Mouse (Mus musculus) MEL (cell line): ENCODE results near the gene Perp. TPM values are rescaled to one million over a fixed set of nuclear protein-coding genes. Genes with fewer than 3 reads are reported as not detected.

Experiments
- DNase-seq: peaks from one replicate; pipeline ENCODE4 v3.0.0; 2011; ENCODE audit warnings: low read depth, low spot score
- H3K27ac ChIP-seq: 2 replicates; pipeline ENCODE4 v1.5.1; 2012; ENCODE audit warnings: low read depth, mild to moderate bottlenecking, control low read depth, low read length, moderate library complexity; ENCODE audit not compliant: control insufficient read depth
- H3K27me3 ChIP-seq, 2 experiments: fragments of 150-350 bp in 1 of 2; sonication (generic) in 1 of 2; 2 replicates each; pipeline ENCODE4 v1.6.1; 2012; ENCODE audit warnings: low read length in 2 of 2, mild to moderate bottlenecking in 2 of 2, improper control_type of control experiment in 1 of 2, moderate library complexity in 1 of 2; ENCODE audit not compliant: insufficient read depth in 2 of 2, control insufficient read depth in 1 of 2
- H3K36me3 ChIP-seq, 2 experiments: 2 replicates each; pipeline ENCODE4 v1.6.1; 2012 to 2014; ENCODE audit warnings: low read length in 2 of 2, improper control_type of control experiment in 1 of 2, inconsistent platforms in 1 of 2, mild to moderate bottlenecking in 1 of 2; ENCODE audit not compliant: insufficient read depth in 2 of 2, control insufficient read depth in 1 of 2
- H3K4me1 ChIP-seq, 2 experiments: fragments of 150-350 bp in 1 of 2; sonication (generic) in 1 of 2; 2 replicates each; pipeline ENCODE4 v1.6.1; 2012; ENCODE audit warnings: low read length in 2 of 2, improper control_type of control experiment in 1 of 2, mild to moderate bottlenecking in 1 of 2; ENCODE audit not compliant: insufficient read depth in 2 of 2, control insufficient read depth in 1 of 2
- H3K4me3 ChIP-seq, 2 experiments: fragments of 150-350 bp in 1 of 2; sonication (generic) in 1 of 2; 2 replicates each; pipeline ENCODE4 v1.5.1; 2012; ENCODE audit warnings: low read depth in 2 of 2, low read length in 2 of 2, mild to moderate bottlenecking in 2 of 2, moderate library complexity in 2 of 2, control low read depth in 1 of 2, improper control_type of control experiment in 1 of 2; ENCODE audit not compliant: control insufficient read depth in 1 of 2, insufficient read depth in 1 of 2
- H3K79me2 ChIP-seq: 2 replicates; pipeline ENCODE4 v1.6.1; 2012; ENCODE audit warnings: mild to moderate bottlenecking, low read length, moderate library complexity; ENCODE audit not compliant: control insufficient read depth, poor library complexity, insufficient read depth
- H3K9ac ChIP-seq: 2 replicates; pipeline ENCODE4 v1.6.1; 2012; ENCODE audit warnings: low read depth, mild to moderate bottlenecking, control low read depth, low read length, moderate library complexity; ENCODE audit not compliant: control insufficient read depth, poor library complexity, severe bottlenecking
- H3K9me3 ChIP-seq: fragments of 150-350 bp; sonication (generic); replicated peaks from 2 replicates; pipeline ENCODE4 v1.6.1; 2012; ENCODE audit warnings: mild to moderate bottlenecking, low read length, improper control_type of control experiment, moderate library complexity; ENCODE audit not compliant: insufficient read depth
- CHD2 ChIP-seq: IDR thresholded peaks from 2 replicates; pipeline ENCODE4 v1.6.1; 2011; ENCODE audit warnings: low read length, improper control_type of control experiment
- CTCF ChIP-seq, 3 experiments: IDR thresholded peaks in 2 of 3; conservative IDR thresholded peaks in 1 of 3; 2 replicates each; pipeline ENCODE4 v1.5.1; 2011 to 2012; ENCODE audit warnings: low read length in 3 of 3, low read depth in 2 of 3, mild to moderate bottlenecking in 2 of 3, improper control_type of control experiment in 1 of 3, inconsistent platforms in 1 of 3, mixed read lengths in 1 of 3, moderate library complexity in 1 of 3; ENCODE audit not compliant: control insufficient read depth in 1 of 3, insufficient read depth in 1 of 3, poor library complexity in 1 of 3, severe bottlenecking in 1 of 3
- E2F4 ChIP-seq: IDR thresholded peaks from 2 replicates; pipeline ENCODE4 v1.6.1; 2011; ENCODE audit warnings: low read depth, low read length, improper control_type of control experiment, borderline replicate concordance
- ELF1 ChIP-seq: IDR thresholded peaks from 2 replicates; pipeline ENCODE4 v1.6.1; 2014; ENCODE audit warnings: low read depth, mild to moderate bottlenecking, inconsistent platforms, low read length, improper control_type of control experiment, moderate library complexity
- JUND ChIP-seq: IDR thresholded peaks from 2 replicates; pipeline ENCODE4 v1.6.1; 2011; ENCODE audit warnings: low read depth, mild to moderate bottlenecking, improper control_type of control experiment, low read length
- MAX ChIP-seq: IDR thresholded peaks from 2 replicates; pipeline ENCODE4 v1.6.1; 2011; ENCODE audit warnings: low read length, improper control_type of control experiment
- MAZ ChIP-seq: IDR thresholded peaks from 2 replicates; pipeline ENCODE4 v1.6.1; 2012; ENCODE audit warnings: low read depth, mild to moderate bottlenecking, inconsistent platforms, low read length, improper control_type of control experiment
- MXI1 ChIP-seq: IDR thresholded peaks from 2 replicates; pipeline ENCODE4 v1.6.1; 2011; ENCODE audit warnings: mild to moderate bottlenecking, low read depth, low read length, improper control_type of control experiment
- MYB ChIP-seq: IDR thresholded peaks from 2 replicates; pipeline ENCODE4 v1.6.1; 2011; ENCODE audit warnings: mild to moderate bottlenecking, low read depth, low read length, improper control_type of control experiment
- NELFE ChIP-seq: IDR thresholded peaks from 2 replicates; pipeline ENCODE4 v1.6.1; 2011; ENCODE audit warnings: low read depth, low read length, improper control_type of control experiment
- NRF1 ChIP-seq: IDR thresholded peaks from 2 replicates; pipeline ENCODE4 v1.6.1; 2014; ENCODE audit warnings: low read depth, mild to moderate bottlenecking, inconsistent platforms, low read length, improper control_type of control experiment, moderate library complexity; ENCODE audit not compliant: poor library complexity, insufficient read depth, severe bottlenecking
- POLR2A ChIP-seq, 2 experiments: IDR thresholded peaks; 2 replicates each; pipeline ENCODE4 v1.6.1; 2011 to 2012; ENCODE audit warnings: low read length in 2 of 2, mild to moderate bottlenecking in 2 of 2, control low read depth in 1 of 2, improper control_type of control experiment in 1 of 2, low read depth in 1 of 2, moderate library complexity in 1 of 2; ENCODE audit not compliant: control insufficient read depth in 1 of 2, insufficient read depth in 1 of 2, poor library complexity in 1 of 2
- POLR2AphosphoS5 ChIP-seq: IDR thresholded peaks from 2 replicates; pipeline ENCODE4 v1.6.1; 2012; ENCODE audit warnings: low read depth, borderline replicate concordance, mild to moderate bottlenecking, inconsistent platforms, low read length, moderate library complexity, mixed read lengths
- TAL1 ChIP-seq: IDR thresholded peaks from 2 replicates; pipeline ENCODE4 v1.6.1; 2012; ENCODE audit warnings: mild to moderate bottlenecking, inconsistent platforms, low read length, moderate library complexity, mixed read lengths
- TBP ChIP-seq: IDR thresholded peaks from 2 replicates; pipeline ENCODE4 v1.8.0; 2011; ENCODE audit warnings: low read depth, low read length, improper control_type of control experiment
- TCF12 ChIP-seq: IDR thresholded peaks from 2 replicates; pipeline ENCODE4 v1.6.1; 2014; ENCODE audit warnings: low read depth, mild to moderate bottlenecking, inconsistent platforms, low read length, improper control_type of control experiment, moderate library complexity
- UBTF ChIP-seq: IDR thresholded peaks from 2 replicates; pipeline ENCODE4 v1.6.1; 2012; ENCODE audit warnings: low read depth, mild to moderate bottlenecking, inconsistent platforms, low read length, improper control_type of control experiment, moderate library complexity, borderline replicate concordance; ENCODE audit not compliant: insufficient read depth
- USF1 ChIP-seq: IDR thresholded peaks from 2 replicates; pipeline ENCODE4 v1.6.1; 2014; ENCODE audit warnings: low read depth, mild to moderate bottlenecking, inconsistent platforms, low read length, improper control_type of control experiment, moderate library complexity
- ZC3H11A ChIP-seq: IDR thresholded peaks from 2 replicates; pipeline ENCODE4 v1.6.1; 2012; ENCODE audit warnings: low read depth, mild to moderate bottlenecking, inconsistent platforms, low read length, improper control_type of control experiment
- ZMIZ1 ChIP-seq: IDR thresholded peaks from 2 replicates; pipeline ENCODE4 v1.6.1; 2012; ENCODE audit warnings: low read depth, mild to moderate bottlenecking, inconsistent platforms, low read length, improper control_type of control experiment, moderate library complexity
- ZNF384 ChIP-seq: IDR thresholded peaks from 2 replicates; pipeline ENCODE4 v1.6.1; 2012; ENCODE audit warnings: low read depth, mild to moderate bottlenecking, inconsistent platforms, low read length, improper control_type of control experiment
- polyA plus RNA-seq, 2 experiments: library from polyadenylated mRNA; stranded (reverse) in 1 of 2; unstranded in 1 of 2; fragments of >175 nt in 1 of 2; fragments of >200 nt in 1 of 2; gene quantifications; 2 replicates each; pipeline versions ENCODE4 v1.2.1 to v1.2.4; 2012; ENCODE audit warnings: low replicate concordance in 2 of 2, low read depth in 1 of 2; ENCODE audit not compliant: insufficient read length in 2 of 2, insufficient read depth in 1 of 2, missing spikeins in 1 of 2
- total RNA-seq: library from RNA; depleted of rRNA; stranded (reverse); fragments of 300-350 nt; gene quantifications from 2 replicates; pipeline ENCODE4 v1.2.3, GENCODE M21; 2012

Perp gene
- total and polyA plus RNA-seq, 3 experiments = not detected

DNA sequence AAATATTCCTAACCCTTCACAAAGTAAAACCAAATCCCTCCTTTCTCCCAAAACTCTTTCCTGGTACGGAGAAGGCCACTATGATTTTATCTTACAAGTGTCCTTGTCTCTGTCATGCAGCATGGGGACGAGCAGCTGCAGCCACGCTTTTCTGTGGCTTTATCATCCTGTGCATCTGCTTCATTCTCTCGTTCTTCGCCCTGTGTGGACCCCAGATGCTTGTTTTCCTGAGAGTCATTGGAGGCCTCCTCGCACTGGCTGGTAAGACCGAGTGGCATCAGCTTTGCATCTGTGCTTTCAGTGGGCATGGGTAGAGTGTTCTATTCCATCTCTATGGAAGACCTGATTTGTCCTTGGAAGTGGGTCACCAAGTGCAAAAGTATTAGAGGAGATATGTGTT lies 8.6 kb downstream of the Perp start:
- DNase-seq = no peak
- TF ChIP-seq TCF12 (no peak), MAZ (no peak), ELF1 (no peak), ZMIZ1 (no peak), NELFE (no peak), USF1 (no peak), CHD2 (no peak), MXI1 (no peak)
- no peak overlapping the region for H3K27ac ChIP-seq
- H3K27me3 ChIP-seq = peaks cover 6% of the 10 kb centered on the region in 2 experiments; a peak in 2 of 4 replicates
- no peak overlapping the region for H3K4me3 ChIP-seq
- H3K9me3 ChIP-seq = no peaks in the 10 kb centered on the region
- H3K36me3 ChIP-seq = no peaks in the 10 kb centered on the region
- no peaks in the 10 kb centered on the region for H3K79me2 ChIP-seq
- no peak overlapping the region for H3K9ac ChIP-seq
- no peaks in the 10 kb centered on the region for H3K4me1 ChIP-seq

DNA sequence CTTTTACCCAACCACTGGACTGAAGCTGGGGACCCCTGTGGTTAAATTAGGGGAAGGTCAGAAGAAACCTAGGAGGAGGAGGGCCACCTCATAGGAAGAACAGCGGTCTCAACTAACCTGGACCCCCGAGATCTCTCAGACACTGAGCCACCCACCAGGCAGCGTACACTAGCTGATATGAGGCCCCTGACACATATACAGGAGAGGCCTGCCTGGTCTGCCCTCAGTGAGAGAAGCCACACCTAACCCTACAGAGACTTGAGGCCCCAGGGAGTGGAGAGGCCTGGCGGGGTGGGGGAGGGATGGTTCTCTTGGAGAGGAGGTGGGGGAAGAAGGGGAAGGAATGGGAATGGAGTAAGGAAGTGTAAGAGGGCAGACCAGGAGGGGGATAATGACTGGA lies 12.4 kb downstream of the Perp start:
- H3K4me3 ChIP-seq = no peak overlapping the region
- peaks cover 3% of the 10 kb centered on the region in 2 experiments; a peak in 2 of 4 replicates for H3K27me3 ChIP-seq
- H3K9me3 ChIP-seq = no peaks in the 10 kb centered on the region
- H3K36me3 ChIP-seq = no peaks in the 10 kb centered on the region
- DNase-seq = no peak
- no peaks in the 10 kb centered on the region for H3K4me1 ChIP-seq
- H3K79me2 ChIP-seq = no peaks in the 10 kb centered on the region
- no peak overlapping the region for H3K27ac ChIP-seq
- H3K9ac ChIP-seq = no peak overlapping the region
- TF ChIP-seq E2F4 = no peak
- no peak for TF ChIP-seq MYB
- no peak for TF ChIP-seq MXI1
- no peak for TF ChIP-seq ZNF384
- TF ChIP-seq POLR2A (IDR thresholded peaks at IDR 0.05; ENCODE audit: control insufficient read depth in 1 of 2, insufficient read depth in 1 of 2, low read depth in 1 of 2, low read length in 2 of 2, poor library complexity in 1 of 2) = no peak
- TF ChIP-seq CTCF (IDR thresholded peaks at IDR 0.05 in 2 of 3, conservative IDR thresholded peaks at IDR 0.05 in 1 of 3; ENCODE audit: control insufficient read depth in 1 of 3, insufficient read depth in 1 of 3, low read depth in 2 of 3, low read length in 3 of 3, poor library complexity in 1 of 3, severe bottlenecking in 1 of 3) = no peak
- TF ChIP-seq TAL1 = no peak
- no peak for TF ChIP-seq NRF1
- no peak for TF ChIP-seq ZC3H11A
- TF ChIP-seq MAX = no peak
- TF ChIP-seq POLR2AphosphoS5 = no peak
- no peak for TF ChIP-seq MAZ
- TF ChIP-seq JUND = no peak
- TF ChIP-seq ZMIZ1 = no peak
- TF ChIP-seq NELFE = no peak
- no peak for TF ChIP-seq UBTF
- no peak for TF ChIP-seq CHD2
- no peak for TF ChIP-seq TBP
